Mouse (Mus musculus) spleen, postnatal 10 days (tissue): ENCODE measurements around the gene Gnb3.

Experiments used
- DNase-seq, 2 experiments: peaks; one replicate each; pipeline ENCODE4 v3.0.0; 2021 to 2022; ENCODE audit warnings: low spot score in 2 of 2

The Gnb3 gene

GRCm38 (mm10) chr6:124840241-124841167 lies at the start of gene Gnb3:
Gene Gnb3 (minus strand): TSS chr6:124840275.
- DNase-seq = no peak

GRCm38 (mm10) chr6:124888555-124889125 lies 48.6 kb upstream of the Gnb3 start:
- no peak for DNase-seq

- DNase-seq = no peak
Observed at GRCm38 (mm10) chr6:124887986-124888385, 47.9 kb upstream of the Gnb3 start, which contains the start of gene Cd4. Gene Cd4 (minus strand): TSS chr6:124888221.

- DNase-seq = no peak
Observed at GRCm38 (mm10) chr6:124885956-124886381, 45.9 kb upstream of the Gnb3 start.

GRCm38 (mm10) chr6:124884714-124885500 lies 44.8 kb upstream of the Gnb3 start:
- no peak for DNase-seq

- no peak for DNase-seq
Observed at GRCm38 (mm10) chr6:124883351-124883750, 43.3 kb upstream of the Gnb3 start.

GRCm38 (mm10) chr6:124881821-124882220 lies 41.7 kb upstream of the Gnb3 start:
- DNase-seq = no peak

GRCm38 (mm10) chr6:124879390-124879789 lies 39.3 kb upstream of the Gnb3 start:
- no peak for DNase-seq

- DNase-seq = no peak
Observed at GRCm38 (mm10) chr6:124874348-124874747, 34.3 kb upstream of the Gnb3 start.

- no peak for DNase-seq
Observed at GRCm38 (mm10) chr6:124866560-124866959, 26.5 kb upstream of the Gnb3 start.

- DNase-seq = no peak
Observed at GRCm38 (mm10) chr6:124865766-124866362, 25.8 kb upstream of the Gnb3 start.

- DNase-seq = peak in 1 of 2 experiments; percentile 45
Observed at GRCm38 (mm10) chr6:124863658-124864298, 23.7 kb upstream of the Gnb3 start, which contains the start of gene Gpr162. Gene Gpr162 (minus strand): TSS chr6:124863983.

GRCm38 (mm10) chr6:124863125-124863657 lies 23.1 kb upstream of the Gnb3 start:
- no peak for DNase-seq

GRCm38 (mm10) chr6:124862406-124863124 lies 22.5 kb upstream of the Gnb3 start:
- DNase-seq = no peak

GRCm38 (mm10) chr6:124861802-124862201 lies 21.7 kb upstream of the Gnb3 start:
- DNase-seq = no peak

- DNase-seq = no peak
Observed at GRCm38 (mm10) chr6:124861266-124861665, 21.2 kb upstream of the Gnb3 start.

- DNase-seq = no peak
Observed at GRCm38 (mm10) chr6:124860511-124860910, 20.4 kb upstream of the Gnb3 start.

GRCm38 (mm10) chr6:124859725-124860124 lies 19.6 kb upstream of the Gnb3 start:
- DNase-seq = peak; percentile 69 to 88

- no peak for DNase-seq
Observed at GRCm38 (mm10) chr6:124858561-124859318, 18.7 kb upstream of the Gnb3 start.
